Mouse (Mus musculus) T-cell, adult 2 months (primary cell): ENCODE results near the gene Ppp3ca.

Source experiments
- DNase-seq: peaks from one replicate; pipeline ENCODE4 v3.0.0; 2022; ENCODE audit warnings: low spot score

Ppp3ca gene

GRCm38 (mm10) chr3:136814916-136815315 is 145.0 kb downstream of the Ppp3ca start:
- no peak for DNase-seq

GRCm38 (mm10) chr3:136816319-136816718 is 146.4 kb downstream of the Ppp3ca start:
- no peak for DNase-seq

GRCm38 (mm10) chr3:136818997-136819396 is 149.1 kb downstream of the Ppp3ca start:
- DNase-seq = no peak

GRCm38 (mm10) chr3:136821039-136821438 is 151.1 kb downstream of the Ppp3ca start:
- DNase-seq = no peak

DNA sequence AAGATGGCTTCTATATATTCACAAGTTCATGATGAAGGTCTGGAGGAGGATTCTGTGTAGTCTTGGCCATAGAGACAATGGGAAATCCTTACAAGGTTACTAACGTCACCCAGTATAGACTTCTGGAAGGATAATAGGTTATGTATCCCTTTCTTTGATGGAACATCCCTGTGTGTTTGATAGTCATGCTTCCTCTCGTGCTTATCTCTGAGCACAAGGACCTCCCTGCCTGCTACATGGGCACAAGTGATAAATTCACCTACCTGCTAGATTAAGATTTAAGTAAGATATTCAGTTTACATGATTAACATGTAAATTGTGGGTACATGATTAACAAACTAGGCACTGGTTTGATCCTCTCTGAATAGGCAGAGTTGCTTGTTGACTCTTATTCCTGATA is 152.1 kb downstream of the Ppp3ca start:
- no peak for DNase-seq

- DNase-seq = no peak
These were observed 152.5 kb downstream of the Ppp3ca start for GRCm38 (mm10) chr3:136822431-136822830.

GRCm38 (mm10) chr3:136828451-136828850 is 158.5 kb downstream of the Ppp3ca start:
- no peak for DNase-seq

GRCm38 (mm10) chr3:136829109-136829508 is 159.2 kb downstream of the Ppp3ca start:
- no peak for DNase-seq

DNA sequence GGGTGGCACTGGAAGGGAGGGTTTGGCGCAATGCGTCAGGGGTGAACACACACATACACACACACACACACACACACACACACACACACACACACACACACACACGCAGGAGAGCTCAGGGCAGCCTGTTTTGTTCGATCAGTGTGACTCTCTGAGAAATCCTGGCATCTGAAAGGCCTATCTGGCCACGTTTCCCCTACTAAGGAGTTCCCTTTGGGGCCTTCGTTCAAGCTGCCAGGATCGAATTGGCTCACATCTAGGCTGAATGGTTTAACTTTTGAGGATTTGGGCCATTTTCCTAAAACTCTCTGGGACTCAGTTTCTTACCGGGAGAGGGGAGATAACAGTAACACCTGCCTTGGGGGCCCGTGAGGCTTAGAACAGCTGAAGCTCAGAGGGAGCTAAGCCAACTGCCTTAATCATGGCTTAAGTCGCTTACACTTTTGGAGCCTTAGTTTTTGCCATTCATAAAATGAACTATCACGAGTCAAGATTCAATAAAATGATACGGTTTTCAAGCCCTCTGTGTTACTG is 160.8 kb downstream of the Ppp3ca start:
- no peak for DNase-seq

GRCm38 (mm10) chr3:136833003-136833745 is 163.2 kb downstream of the Ppp3ca start:
- no peak for DNase-seq

DNA sequence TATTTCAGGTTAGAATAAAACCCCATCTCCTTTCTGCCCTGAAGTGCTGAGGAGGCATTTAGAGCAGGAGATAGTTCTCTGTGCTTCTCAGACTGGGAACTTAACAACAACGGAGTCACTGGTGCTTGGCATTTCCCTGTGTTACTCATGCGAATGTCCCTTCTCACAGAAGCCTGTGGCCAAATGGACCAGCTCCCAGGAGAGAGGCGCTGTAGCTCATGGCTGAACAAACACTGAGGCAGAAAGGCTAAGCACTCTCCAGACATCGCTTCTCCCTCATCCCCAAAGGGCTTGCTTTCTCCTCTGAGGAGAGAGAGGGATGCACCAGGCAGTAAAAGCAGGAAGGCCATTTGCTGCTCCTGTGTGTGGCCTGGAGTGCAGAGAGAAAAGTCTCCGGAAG is 164.0 kb downstream of the Ppp3ca start:
- no peak for DNase-seq

GRCm38 (mm10) chr3:136835851-136836250 is 165.9 kb downstream of the Ppp3ca start:
- no peak for DNase-seq

- no peak for DNase-seq
These were observed 166.6 kb downstream of the Ppp3ca start for GRCm38 (mm10) chr3:136836319-136837193.

DNA sequence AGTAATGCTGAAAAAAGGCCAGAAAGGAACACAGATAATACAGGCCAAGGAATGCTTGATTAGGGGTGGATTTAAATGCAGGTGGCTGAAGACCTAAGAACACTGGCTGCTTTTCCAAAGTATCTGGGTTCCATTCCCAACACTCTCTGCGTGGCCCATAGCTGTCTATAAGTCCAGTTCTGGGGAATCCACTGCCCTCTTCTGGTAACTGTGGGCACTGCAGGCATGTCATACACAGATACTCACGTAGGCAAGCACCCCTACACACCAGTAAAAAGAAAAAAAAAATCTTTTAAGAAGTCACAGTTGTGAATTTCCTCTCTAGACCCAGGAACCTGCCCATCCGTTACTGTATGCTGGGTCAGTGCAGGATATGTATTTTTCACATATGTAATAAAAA is 167.7 kb downstream of the Ppp3ca start:
- DNase-seq = peak; percentile 23

- no peak for DNase-seq
These were observed 171.4 kb downstream of the Ppp3ca start for GRCm38 (mm10) chr3:136841282-136841681.

DNA sequence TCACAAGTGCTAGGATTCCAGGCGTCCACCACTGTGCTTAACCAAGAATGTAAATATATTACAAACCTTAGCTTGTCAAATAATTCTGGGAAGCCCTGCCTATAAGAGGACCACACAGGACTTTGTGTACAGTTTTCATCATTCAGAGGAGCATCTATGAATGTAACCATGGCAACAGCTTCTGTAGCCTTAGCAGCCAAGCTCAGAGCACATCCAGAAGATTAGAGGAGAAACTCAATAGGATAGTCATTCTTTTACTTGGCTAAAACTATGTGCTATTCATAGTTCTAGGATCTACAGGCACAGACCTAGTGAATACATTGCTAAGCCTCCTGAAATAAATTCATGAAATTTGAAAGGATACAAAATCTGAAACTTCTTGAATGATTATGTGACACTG is 172.5 kb downstream of the Ppp3ca start:
- no peak for DNase-seq

DNA sequence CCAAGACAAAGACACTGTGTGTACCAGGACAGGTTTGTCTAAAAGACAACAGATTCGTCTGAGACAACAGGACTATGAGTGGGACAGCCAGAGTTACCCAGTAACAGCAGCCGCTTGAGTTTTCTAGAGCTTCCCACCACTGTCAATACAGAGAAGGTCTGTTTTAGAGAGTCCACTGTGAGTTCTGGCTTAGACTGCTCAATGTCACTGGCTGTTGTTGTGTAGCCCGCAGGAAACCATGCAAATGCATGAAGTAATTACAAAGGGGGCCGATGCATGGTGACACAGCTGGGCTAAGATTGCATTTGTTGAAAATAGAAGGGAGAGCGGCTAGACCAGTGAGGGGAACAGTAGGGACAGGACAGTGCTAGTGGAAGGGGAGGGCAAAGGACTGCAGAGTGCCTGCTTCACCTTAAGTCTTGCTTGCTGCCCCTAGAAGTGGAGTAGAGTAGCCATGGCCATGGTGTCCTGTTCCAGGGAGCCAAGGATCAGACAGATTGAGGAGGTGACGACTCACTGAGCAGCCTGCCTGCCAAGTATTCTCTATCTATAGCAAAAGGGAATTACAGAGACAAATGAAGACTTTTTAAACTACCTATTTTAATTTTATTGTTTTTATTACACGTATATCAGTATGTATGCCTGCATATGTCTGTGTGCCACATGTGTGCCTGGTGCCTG is 174.0 kb downstream of the Ppp3ca start:
- no peak for DNase-seq

GRCm38 (mm10) chr3:136849035-136849434 is 179.1 kb downstream of the Ppp3ca start:
- no peak for DNase-seq

DNA sequence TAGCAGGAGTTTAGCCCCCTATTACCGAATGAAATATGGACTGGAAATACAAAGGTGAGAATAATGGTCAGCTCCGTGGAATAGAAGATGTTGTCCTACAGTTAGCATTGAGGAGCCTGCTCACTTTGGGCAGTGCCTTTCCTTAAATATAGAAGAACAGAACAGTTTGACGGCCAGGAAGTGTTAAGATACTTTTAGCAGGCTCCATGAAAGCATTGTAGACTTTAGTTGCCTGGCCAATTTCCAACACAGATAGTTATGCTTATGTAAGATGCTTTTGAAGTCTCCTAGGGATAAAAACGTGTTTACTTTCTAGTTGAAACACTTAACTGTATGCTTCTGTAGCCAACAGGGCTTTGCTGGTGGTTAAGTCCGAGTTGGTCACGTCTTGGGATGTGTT is 183.0 kb downstream of the Ppp3ca start:
- no peak for DNase-seq

GRCm38 (mm10) chr3:136853596-136853995 is 183.7 kb downstream of the Ppp3ca start:
- no peak for DNase-seq

GRCm38 (mm10) chr3:136855996-136856395 is 186.1 kb downstream of the Ppp3ca start:
- DNase-seq = no peak

DNA sequence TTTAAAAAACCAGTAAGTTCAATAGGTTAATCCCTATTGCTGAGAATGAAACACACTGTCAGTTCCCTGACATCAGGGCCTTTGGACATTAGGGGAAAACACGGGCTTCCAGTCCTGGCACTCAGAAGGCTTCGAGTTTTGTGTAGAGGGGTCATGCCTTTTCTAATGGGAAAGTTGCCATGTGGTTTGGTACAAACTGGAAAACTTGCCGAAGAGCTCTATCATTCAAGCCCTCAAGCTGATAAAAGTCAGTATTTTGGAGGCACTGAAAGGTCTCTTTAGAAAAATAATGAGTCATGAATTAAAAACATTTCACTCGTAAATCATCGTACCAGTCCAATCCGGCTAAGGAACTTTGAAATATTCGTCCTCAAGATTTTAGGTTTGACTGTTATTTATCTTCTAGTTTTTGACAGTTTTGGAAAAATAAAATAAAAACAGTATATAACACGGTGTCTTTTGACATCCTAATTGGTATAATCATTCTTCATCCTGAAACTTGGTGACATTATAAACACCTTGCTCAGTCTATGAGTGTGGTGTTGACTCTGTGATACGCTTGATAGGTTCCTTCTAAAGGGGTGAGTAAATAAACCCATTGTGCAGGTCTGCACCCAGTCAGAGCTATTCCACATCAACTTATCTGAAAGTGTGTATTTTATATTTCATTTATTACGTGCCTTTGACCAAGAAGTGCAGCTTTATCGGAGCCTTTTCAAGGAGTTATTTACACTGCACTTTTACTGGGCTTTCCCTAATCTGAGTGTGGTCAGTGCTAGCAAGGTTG is 192.3 kb downstream of the Ppp3ca start:
- no peak for DNase-seq
